Mouse (Mus musculus): ENCODE measurements around the gene Slbp. TPM values are rescaled to one million over a fixed set of nuclear protein-coding genes. Genes with fewer than 3 reads are reported as not detected.
A peak's percentile ranks its signal among the peaks of the same experiment; 100 is the strongest.

Slbp gene
- total RNA-seq, 1 experiment = 123 TPM

DNA sequence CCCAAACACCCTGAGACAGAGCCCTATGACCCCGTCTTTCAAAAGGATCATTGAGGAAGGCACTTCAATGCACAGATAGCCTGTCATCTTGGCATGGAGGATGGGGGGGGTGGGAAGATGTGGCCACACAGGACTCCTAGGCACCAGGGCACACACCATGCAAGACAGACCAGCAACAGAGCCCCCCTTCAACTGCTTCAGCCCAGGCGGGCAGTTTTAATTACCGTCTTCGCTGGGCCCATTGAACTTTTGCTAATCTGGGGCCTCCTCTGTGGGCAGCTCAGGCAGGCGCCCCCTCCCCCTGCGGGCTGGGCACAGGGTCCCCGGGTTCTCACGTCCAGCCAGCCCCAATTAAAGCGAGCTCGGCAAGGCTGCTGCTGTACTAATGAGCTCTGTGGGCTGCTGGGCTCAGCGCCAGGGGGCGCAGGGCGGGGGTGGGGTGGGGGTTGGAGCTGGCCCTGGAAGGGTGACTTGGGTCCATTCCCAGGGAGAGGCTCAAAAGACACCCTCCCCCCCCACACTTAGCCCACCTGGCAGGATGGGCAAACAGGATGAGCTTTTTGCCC, 45.7 kb upstream of the Slbp start:
- no peak for DNase-seq (ENCODE audit: low read depth, low spot score)

DNA sequence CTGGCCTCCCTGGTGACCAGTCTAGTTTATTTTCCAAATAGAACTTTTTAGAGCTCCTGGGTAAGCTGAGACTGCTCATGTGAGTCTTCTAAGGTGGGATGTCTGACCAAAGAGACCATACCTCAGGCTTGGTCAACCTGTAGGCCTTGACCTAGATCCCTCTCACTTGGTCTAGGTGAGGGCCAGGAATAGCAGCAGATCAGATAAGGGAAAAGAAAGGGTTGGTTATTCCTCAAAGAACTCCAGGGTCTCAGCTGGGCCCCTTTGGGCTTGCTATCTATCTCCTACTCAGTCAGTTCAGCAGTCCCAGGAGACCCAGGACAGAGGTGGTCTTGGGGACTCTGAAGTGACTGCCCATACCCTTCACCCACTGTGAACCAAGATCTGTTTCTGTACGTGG, 45.2 kb upstream of the Slbp start:
- TF ChIP-seq ZC3H11A (IDR thresholded peaks at IDR 0.05; ENCODE audit: borderline replicate concordance, low read depth, low read length) (no peak), MAFK (IDR thresholded peaks at IDR 0.05; ENCODE audit: insufficient read depth, low read depth, low read length) (no peak), CHD2 (IDR thresholded peaks at IDR 0.05; ENCODE audit: low read depth, low read length) (no peak), ZNF384 (IDR thresholded peaks at IDR 0.05; ENCODE audit: low read depth, low read length) (no peak), HCFC1 (IDR thresholded peaks at IDR 0.05; ENCODE audit: borderline replicate concordance, insufficient read depth, low read length) (no peak)
- no peak for DNase-seq (ENCODE audit: low read depth, low spot score)
- no peaks in the 10 kb centered on the region for H3K36me3 ChIP-seq (ENCODE audit: control insufficient read depth, insufficient read depth, low read length, poor library complexity, severe bottlenecking)
- H3K27ac ChIP-seq (ENCODE audit: insufficient read depth, low read depth, low read length, poor library complexity, severe bottlenecking) = no peak overlapping the region
- no peak overlapping the region for H3K4me3 ChIP-seq (ENCODE audit: insufficient read depth in 1 of 2, low read depth in 1 of 2, low read length in 2 of 2, poor library complexity in 1 of 2, severe bottlenecking in 1 of 2)
- H3K9ac ChIP-seq (ENCODE audit: insufficient read depth, low read depth, low read length, poor library complexity, severe bottlenecking) = no peak overlapping the region
- in situ Hi-C loops (cut with MboI; ENCODE audit: low sequenced_read_pairs in 2 of 2, unreplicated experiment in 2 of 2) = no loop called here
- peaks cover 3 to 6% of the 10 kb centered on the region in 2 experiments; a peak in 3 of 4 replicates for H3K4me1 ChIP-seq (ENCODE audit: control insufficient read depth in 2 of 2, insufficient read depth in 2 of 2, low read length in 2 of 2, poor library complexity in 1 of 2)
- no peaks in the 10 kb centered on the region for H3K9me3 ChIP-seq (ENCODE audit: control insufficient read depth, insufficient read depth, low read depth, low read length)

More for the DNA sequence above, 45.7 kb upstream of the Slbp start:
- H3K4me1 ChIP-seq (ENCODE audit: control insufficient read depth in 2 of 2, insufficient read depth in 2 of 2, low read length in 2 of 2, poor library complexity in 1 of 2) = peaks cover 3 to 6% of the 10 kb centered on the region in 2 experiments; a peak in 3 of 4 replicates
- H3K27ac ChIP-seq (ENCODE audit: insufficient read depth, low read depth, low read length, poor library complexity, severe bottlenecking) = no peak overlapping the region
- no peaks in the 10 kb centered on the region for H3K36me3 ChIP-seq (ENCODE audit: control insufficient read depth, insufficient read depth, low read length, poor library complexity, severe bottlenecking)
- no peak overlapping the region for H3K9ac ChIP-seq (ENCODE audit: insufficient read depth, low read depth, low read length, poor library complexity, severe bottlenecking)
- no peak for TF ChIP-seq HCFC1 (IDR thresholded peaks at IDR 0.05; ENCODE audit: borderline replicate concordance, insufficient read depth, low read length)
- TF ChIP-seq MAFK (IDR thresholded peaks at IDR 0.05; ENCODE audit: insufficient read depth, low read depth, low read length) = no peak
- no peak for TF ChIP-seq ZNF384 (IDR thresholded peaks at IDR 0.05; ENCODE audit: low read depth, low read length)
- TF ChIP-seq CHD2 (IDR thresholded peaks at IDR 0.05; ENCODE audit: low read depth, low read length) = no peak
- TF ChIP-seq ZC3H11A (IDR thresholded peaks at IDR 0.05; ENCODE audit: borderline replicate concordance, low read depth, low read length) = no peak
- H3K9me3 ChIP-seq (ENCODE audit: control insufficient read depth, insufficient read depth, low read depth, low read length) = no peaks in the 10 kb centered on the region
- in situ Hi-C loops (cut with MboI; ENCODE audit: low sequenced_read_pairs in 2 of 2, unreplicated experiment in 2 of 2) = no loop called here
- no peak overlapping the region for H3K4me3 ChIP-seq (ENCODE audit: insufficient read depth in 1 of 2, low read depth in 1 of 2, low read length in 2 of 2, poor library complexity in 1 of 2, severe bottlenecking in 1 of 2)

DNA sequence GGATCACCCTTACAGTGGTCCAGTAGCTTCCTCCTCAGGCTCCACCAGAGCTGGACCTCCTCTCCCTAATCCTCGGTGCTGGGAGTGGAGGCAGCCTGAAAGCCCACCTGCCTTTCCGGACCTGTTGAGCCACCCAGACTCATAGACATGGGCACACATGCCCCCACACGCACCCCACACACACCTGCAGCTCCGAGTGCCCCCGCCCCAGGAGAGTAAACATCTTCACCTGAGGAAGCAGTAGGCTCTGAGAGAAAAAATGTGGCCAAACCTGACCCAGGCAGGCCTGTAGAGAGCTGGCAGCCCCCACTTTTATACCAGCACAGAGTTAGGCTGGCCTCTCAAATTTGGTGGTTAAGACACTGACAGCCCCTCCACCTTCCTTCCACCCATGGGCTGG, 44.1 kb upstream of the Slbp start:
- TF ChIP-seq HCFC1 (IDR thresholded peaks at IDR 0.05; ENCODE audit: borderline replicate concordance, insufficient read depth, low read length) (no peak), ZNF384 (IDR thresholded peaks at IDR 0.05; ENCODE audit: low read depth, low read length) (no peak), ZC3H11A (IDR thresholded peaks at IDR 0.05; ENCODE audit: borderline replicate concordance, low read depth, low read length) (no peak), CHD2 (IDR thresholded peaks at IDR 0.05; ENCODE audit: low read depth, low read length) (no peak), MAFK (IDR thresholded peaks at IDR 0.05; ENCODE audit: insufficient read depth, low read depth, low read length) (no peak)
- Histone ChIP-seq H3K4me3 (ENCODE audit: insufficient read depth in 1 of 2, low read depth in 1 of 2, low read length in 2 of 2, poor library complexity in 1 of 2, severe bottlenecking in 1 of 2) (no peak overlapping the region), H3K36me3 (ENCODE audit: control insufficient read depth, insufficient read depth, low read length, poor library complexity, severe bottlenecking) (no peaks in the 10 kb centered on the region), H3K9ac (ENCODE audit: insufficient read depth, low read depth, low read length, poor library complexity, severe bottlenecking) (no peak overlapping the region), H3K9me3 (ENCODE audit: control insufficient read depth, insufficient read depth, low read depth, low read length) (no peaks in the 10 kb centered on the region), H3K27ac (ENCODE audit: insufficient read depth, low read depth, low read length, poor library complexity, severe bottlenecking) (no peak overlapping the region), H3K4me1 (ENCODE audit: control insufficient read depth in 2 of 2, insufficient read depth in 2 of 2, low read length in 2 of 2, poor library complexity in 1 of 2) (peaks cover 5 to 6% of the 10 kb centered on the region in 2 experiments; a peak in 3 of 4 replicates)
- no peak for DNase-seq (ENCODE audit: low read depth, low spot score)
- in situ Hi-C loops (cut with MboI; ENCODE audit: low sequenced_read_pairs in 2 of 2, unreplicated experiment in 2 of 2) = no loop called here

DNA sequence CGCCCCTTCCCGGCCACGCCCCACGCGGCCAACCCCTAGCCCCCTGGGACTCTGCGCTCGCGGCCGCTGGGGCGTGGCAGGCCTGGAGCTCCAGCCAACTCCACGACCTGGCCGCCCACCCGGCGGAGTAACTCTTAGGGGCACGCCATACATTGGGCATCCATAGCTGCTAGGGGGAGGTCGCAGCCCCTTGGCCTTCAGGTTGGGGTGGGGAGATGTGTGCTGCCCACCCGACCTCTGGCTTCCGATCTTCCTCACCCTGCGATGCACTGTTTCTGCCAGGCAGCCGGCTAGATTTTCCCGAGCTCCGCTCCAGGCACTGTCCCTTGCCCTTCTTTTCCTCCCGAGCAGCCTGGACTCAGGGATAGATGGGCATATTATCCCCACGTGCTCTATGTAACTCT, 43.3 kb upstream of the Slbp start:
- TF ChIP-seq ZC3H11A (IDR thresholded peaks at IDR 0.05; ENCODE audit: borderline replicate concordance, low read depth, low read length) (no peak), CHD2 (IDR thresholded peaks at IDR 0.05; ENCODE audit: low read depth, low read length) (no peak), HCFC1 (IDR thresholded peaks at IDR 0.05; ENCODE audit: borderline replicate concordance, insufficient read depth, low read length) (no peak), ZNF384 (IDR thresholded peaks at IDR 0.05; ENCODE audit: low read depth, low read length) (no peak), MAFK (IDR thresholded peaks at IDR 0.05; ENCODE audit: insufficient read depth, low read depth, low read length) (no peak)
- Histone ChIP-seq H3K4me3 (ENCODE audit: insufficient read depth in 1 of 2, low read depth in 1 of 2, low read length in 2 of 2, poor library complexity in 1 of 2, severe bottlenecking in 1 of 2) (peak overlapping the region; percentile 30 to 70), H3K9ac (ENCODE audit: insufficient read depth, low read depth, low read length, poor library complexity, severe bottlenecking) (peak overlapping the region; percentile 18), H3K36me3 (ENCODE audit: control insufficient read depth, insufficient read depth, low read length, poor library complexity, severe bottlenecking) (no peaks in the 10 kb centered on the region), H3K27ac (ENCODE audit: insufficient read depth, low read depth, low read length, poor library complexity, severe bottlenecking) (no peak overlapping the region), H3K4me1 (ENCODE audit: control insufficient read depth in 2 of 2, insufficient read depth in 2 of 2, low read length in 2 of 2, poor library complexity in 1 of 2) (peaks cover 5 to 6% of the 10 kb centered on the region in 2 experiments; a peak in 3 of 4 replicates), H3K9me3 (ENCODE audit: control insufficient read depth, insufficient read depth, low read depth, low read length) (no peaks in the 10 kb centered on the region)
- in situ Hi-C loops (cut with MboI; ENCODE audit: low sequenced_read_pairs in 2 of 2, unreplicated experiment in 2 of 2) = no loop called here
- DNase-seq (ENCODE audit: low read depth, low spot score) = no peak

Measured in ES-E14 (cell line).